Mouse (Mus musculus) thymus, postnatal 25 days (tissue): ENCODE results near the gene Me3.
"Not testable (repeated sequence)": the region's sequence is repeated elsewhere in the genome, so short reads cannot be mapped to it uniquely, and the experiment has no call there.

ENCODE experiments used
- DNase-seq: peaks from one replicate; pipeline ENCODE4 v3.0.0; 2022

The Me3 gene

GRCm38 (mm10) chr7:89667570-89667969 is 35.4 kb downstream of the Me3 start:
- DNase-seq, result no peak

DNA sequence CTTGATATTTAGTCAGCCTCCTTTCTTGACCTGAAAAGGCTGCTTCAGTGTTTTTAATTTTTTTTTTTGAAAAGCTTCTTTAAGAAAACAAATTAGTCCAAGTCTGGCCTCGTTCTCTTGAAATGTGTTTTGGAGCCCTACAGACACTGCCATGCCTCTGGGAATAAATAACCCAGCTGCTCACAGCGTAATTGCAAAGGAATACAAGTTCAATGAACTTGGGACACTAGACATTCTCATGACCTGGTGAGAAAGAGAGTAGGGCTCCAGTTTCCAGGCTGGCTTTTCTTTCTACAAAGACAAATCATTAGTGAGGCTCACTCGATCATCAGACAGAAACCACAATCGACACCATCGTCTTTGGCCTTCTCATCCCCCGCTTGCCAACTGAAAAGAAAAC is 37.3 kb downstream of the Me3 start:
- DNase-seq, result no peak

DNA sequence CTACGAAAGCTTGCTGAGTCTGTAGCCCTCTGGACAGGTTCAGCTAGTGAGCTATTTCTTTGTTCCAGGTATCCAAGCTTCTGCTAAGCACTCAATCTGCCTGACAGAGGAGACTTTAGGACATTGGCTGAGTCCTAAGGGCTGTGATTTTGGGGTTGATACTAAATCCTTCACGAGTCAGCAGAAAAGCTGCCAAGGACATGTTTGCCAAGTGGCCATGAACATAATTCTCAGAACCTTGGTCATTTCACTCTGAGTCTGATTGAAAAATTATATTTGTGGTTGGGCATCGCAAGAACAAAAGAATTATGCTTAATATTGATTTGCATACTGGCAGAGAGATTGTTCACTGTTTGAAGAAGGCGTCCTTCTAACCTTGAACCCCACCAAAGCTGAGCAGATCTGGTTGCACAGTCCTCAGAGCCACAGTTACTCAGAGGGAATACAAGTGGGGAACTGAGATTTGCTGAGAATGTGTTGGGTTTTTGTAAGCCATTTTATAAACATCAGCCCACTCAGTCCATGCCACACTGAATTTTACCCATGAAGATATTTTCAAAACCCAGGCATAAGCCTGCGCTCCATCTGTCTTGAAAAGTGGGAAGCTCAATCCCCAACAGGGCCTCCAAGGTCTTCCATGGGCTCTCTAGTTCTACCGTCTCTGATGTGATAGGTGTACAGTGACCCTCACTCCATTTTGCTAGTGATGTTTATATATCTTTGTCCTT is 39.1 kb downstream of the Me3 start:
- DNase-seq, result no peak

DNA sequence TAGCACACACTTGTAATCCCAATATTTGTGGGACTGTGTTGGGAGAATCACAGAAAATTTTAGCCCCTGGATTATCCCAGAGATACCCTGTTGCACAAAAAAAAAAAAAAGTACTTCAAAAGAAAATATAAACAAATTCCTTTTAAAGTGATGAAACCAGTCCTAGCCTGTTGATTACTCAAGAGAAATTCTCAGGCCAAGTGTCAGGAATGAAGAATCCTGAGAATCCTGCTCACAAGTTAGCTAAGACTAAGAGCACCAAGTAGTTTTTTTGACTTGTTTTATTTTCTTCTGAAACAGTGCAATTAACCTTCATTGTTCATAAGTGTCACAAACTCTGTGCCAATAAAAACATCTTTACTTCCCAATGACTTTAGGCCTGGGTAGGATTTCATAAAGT is 44.0 kb downstream of the Me3 start:
- DNase-seq, result no peak

GRCm38 (mm10) chr7:89677850-89678249 is 45.7 kb downstream of the Me3 start:
- DNase-seq, result no peak

GRCm38 (mm10) chr7:89678719-89679118 is 46.5 kb downstream of the Me3 start:
- no peak for DNase-seq

DNA sequence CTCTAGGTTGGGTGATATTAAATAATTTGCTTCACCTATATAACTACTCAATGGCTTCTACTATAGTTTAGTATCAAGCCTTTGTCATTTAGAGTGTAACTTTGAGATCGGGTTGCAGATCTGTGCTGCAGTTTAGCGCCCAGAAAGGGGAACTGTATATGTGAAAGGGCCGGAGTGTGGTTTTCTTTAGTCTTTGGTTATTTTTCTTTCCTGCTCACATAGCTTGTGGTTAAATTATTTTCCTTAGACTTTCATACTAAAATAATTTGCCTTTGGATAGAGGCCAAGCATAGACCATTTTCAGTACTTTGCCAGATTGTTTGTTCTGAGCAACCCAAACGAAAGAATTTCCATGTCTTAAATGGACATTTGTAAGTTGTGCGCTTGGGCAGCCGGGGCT is 46.9 kb downstream of the Me3 start:
- no peak for DNase-seq

DNA sequence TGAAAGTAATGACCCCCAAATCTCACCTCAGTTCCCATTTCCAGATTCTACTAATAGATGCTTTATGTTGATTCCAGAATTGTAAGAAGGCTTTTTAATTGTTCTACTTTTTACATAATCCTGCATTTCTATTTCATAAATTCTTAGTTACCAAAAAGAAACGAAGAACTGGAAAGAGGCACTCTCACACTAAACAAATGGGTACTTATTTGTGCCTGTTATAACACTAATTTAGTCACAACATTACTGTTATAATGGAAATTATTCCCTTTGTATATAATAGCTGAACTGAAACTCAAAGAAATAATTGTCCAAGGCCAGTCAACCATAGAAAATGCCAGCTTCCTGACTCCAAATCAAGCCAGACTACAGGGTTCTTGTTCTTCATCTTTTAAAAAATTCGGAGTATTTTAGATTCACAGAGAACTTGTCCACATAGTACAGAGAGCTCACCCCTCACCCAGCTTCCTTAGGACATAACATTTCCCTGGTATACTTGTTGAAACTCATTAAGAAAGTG is 47.5 kb downstream of the Me3 start:
- DNase-seq, result no peak

DNA sequence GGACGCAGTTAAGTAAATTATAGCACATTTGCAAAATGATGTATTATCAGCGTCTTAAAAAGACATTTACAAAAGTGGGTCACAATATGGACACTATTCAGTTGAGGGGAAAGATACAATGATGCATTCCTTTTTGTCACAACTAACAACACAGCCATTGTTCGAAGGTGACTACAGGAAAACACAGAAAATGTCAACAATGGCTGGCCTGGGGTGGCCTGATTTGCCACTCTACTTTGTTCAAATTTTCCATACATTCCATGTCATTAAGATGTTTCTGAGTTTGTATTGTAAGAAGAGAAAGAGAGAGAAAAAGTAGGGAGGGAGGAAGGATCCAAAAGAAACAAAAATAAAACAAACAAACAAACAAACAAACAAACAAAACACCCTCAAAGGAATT is 48.7 kb downstream of the Me3 start:
- DNase-seq, result no peak

DNA sequence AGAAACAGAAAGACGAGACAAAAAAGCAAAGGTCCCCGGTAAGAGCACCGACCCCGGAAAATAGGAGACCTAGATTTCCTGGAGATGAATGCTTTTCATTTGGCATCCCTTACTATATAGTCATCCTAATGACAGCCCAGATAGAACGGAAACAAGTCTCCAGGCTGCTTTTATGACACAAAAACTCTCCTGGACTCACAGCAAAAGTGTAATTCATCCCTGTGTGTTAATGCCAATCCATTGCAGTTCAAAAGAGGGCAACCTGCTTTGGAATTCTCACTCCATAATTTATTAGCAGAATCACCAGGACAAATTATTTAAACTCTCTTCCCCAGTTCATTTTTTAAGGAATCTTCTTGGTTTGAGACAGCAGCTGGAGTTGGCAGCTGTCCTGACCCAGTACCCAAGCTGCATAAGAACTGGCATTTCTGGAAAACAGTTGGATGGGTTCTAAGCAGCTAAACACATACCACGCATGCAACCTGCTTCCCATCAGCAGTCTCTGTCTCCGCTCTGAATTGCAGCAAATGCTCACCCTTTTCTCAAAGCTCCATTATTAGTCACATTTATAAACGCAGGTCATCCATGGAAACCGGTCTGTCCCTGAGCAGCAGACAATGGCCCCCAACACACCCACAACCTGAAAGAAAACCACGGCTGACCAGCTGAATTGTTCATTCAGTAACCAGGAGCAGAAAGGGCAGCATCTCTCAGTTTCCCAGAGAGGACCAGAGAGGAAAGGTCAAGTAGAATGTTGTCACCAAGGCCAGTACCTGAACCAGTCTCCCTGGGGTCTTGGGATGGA is 49.7 kb downstream of the Me3 start:
- DNase-seq, result no peak

DNA sequence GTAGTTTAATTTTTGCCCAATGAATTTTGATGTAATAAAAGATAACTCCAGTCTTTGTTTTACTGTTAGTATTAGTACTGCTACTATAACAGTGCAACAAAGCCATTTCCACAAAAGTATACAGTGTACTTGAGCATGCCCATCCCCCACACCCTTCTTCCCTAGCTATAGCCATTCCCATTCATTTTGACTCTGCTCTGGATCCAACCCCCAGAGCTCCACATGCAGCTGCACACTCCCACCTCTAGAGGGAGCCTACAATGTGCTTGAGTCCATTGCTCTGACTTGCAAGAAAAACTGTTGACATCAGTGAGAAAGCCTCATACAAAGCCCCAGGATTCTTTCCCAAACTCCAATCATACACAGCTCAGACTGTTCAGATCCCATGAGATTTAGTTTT is 66.0 kb downstream of the Me3 start:
- no peak for DNase-seq

GRCm38 (mm10) chr7:89699668-89700350 is 67.6 kb downstream of the Me3 start:
- DNase-seq, result no peak

GRCm38 (mm10) chr7:89700511-89700910 is 68.3 kb downstream of the Me3 start:
- DNase-seq, result no peak

DNA sequence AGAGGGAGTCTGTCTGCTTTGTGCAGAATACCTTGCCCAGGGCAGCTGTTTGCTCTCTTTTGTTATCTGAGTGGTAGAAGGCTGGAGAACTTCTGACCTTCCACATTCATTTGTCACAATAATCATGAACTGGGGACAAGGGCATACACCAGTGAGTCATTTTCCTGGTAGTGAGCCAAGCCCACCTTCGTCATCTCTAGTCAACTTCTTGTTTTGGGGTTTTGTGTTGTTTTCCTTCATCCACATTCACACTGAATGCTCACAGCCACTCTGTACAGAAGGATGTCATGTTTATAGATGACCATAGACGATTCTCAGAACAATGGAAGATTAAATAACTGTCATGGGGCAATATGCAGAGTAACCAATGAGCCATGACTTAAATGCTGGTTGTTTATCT is 78.6 kb downstream of the Me3 start:
- no peak for DNase-seq

DNA sequence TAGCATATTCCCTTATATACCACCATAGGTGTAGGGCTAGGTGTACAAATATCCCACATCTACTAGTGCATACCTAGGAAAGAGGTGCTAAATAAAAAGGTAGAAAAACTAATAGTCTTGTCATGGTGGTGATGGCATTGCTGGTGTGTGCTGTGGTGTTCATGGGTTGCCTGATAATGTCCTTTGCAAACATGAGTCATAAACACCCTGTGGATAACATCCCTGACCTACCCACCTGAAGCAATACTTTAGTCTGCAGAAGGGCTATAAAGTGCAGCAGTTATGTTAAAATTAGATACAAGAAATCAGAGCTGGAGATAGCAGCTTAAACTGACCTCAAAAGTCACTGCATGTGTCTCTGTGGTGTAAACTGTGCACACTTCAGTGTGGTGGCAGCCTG is 80.9 kb downstream of the Me3 start:
- no peak for DNase-seq

DNA sequence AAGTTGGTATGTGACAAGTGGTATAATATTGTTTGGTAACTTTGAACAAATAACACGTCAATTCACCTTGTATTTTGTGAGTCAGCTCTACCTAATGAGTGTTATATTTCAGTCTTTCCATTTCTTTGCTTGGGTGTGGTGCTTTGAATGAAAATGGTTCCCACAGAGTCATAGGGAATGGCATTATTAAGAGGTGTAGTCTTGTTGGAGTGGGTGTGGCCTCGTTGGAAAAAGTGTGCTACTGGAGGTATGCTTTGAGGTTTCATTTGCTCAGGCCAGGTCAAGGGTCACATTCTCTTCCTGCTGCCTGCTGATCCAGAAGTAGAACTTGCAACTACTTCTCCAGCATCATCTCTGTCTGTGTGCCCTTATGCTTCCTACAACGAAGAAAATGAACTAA is 84.0 kb downstream of the Me3 start:
- no peak for DNase-seq

DNA sequence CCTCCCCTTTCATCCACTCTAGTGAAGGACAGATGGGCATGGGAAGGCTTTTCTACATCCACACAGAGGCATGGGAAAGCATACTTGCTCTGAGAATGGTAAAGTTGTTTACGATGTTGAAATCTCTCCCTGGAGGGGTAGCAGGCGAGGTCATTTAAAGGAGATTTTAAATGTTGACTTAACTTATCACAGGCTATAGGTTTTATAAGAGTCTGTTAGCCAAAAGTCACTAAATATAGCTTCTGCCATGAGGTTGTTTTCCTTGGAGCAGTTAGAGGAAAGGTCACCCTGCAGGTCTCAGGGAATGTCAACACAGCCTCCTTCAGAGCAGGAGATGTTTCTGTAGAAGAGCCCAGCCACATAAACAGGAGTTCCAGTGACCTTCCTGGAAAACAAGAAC is 85.3 kb downstream of the Me3 start:
- no peak for DNase-seq

DNA sequence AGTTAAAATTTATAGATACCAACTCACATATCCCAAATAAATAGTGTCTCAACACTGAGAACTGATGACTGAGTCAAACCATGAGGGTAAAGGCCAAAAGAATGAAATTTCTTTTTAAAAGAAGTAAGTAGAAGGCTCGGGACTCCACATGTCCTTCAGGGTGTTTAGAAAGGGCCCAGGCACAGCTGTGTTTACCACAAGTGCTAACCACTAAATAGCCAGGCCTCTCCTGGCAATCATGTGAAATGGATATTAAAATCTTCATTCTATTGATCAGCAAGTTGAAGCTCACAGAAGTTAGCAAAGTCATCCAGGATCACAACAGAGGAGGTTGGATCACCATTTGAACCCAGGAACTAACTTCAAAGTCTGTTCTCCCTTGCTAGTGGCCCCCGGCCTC is 86.1 kb downstream of the Me3 start:
- DNase-seq, result no peak

GRCm38 (mm10) chr7:89720256-89720655 is 88.1 kb downstream of the Me3 start:
- no peak for DNase-seq

DNA sequence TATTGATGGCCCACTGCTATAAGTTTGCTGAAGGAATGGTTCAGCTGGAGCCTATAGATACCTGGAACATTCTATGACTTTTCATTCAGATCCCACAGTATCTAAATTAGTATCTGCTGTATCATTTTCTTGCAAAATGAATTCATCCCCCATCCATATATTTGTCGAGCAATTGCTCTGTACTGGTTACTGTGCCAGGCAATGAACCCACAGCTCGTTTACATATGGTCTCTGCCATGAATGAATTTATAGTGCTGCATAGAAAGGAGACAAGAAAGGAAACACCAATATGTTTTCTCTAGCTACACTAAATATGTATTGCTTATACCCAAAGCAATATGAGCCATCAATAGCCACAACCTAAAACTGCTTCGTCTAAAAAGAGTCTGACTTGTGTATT is 94.5 kb downstream of the Me3 start:
- no peak for DNase-seq

DNA sequence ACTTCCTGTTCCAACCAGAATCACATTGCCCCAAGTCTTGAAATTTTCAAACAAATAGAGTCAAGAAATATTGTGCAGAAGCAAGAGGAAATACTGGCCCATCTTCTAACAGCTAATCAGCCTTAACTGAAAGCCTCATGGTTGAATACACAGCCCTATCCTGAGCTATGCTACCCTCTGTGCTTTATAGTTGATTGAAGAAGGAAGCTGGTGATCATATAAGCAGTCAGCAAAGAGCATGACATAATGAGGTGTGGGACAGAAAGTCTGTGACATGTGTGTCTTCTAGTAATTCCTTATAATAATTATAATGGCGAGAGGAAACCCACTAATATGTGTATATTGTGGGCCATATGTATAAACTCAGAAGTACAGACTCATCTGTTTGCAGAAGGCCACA is 95.4 kb downstream of the Me3 start:
- no peak for DNase-seq

DNA sequence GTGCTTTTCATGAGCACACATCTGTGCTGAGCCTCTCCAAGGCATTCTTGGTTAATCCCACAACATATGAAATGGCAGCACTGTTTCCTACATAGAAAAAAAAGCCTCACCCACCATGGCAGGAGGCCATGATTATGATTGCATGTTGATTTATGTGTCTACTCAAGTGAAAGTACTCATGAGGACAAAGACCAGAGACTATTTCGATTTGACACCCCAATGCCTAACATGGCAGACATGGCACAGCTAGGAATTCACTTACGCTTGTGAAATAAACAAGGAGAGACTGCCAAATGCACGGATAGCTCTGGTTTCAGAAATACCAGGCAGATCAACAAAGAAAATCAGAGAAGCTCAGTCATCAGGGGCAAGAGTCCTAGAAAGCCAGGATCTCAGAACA is 96.2 kb downstream of the Me3 start:
- no peak for DNase-seq

DNA sequence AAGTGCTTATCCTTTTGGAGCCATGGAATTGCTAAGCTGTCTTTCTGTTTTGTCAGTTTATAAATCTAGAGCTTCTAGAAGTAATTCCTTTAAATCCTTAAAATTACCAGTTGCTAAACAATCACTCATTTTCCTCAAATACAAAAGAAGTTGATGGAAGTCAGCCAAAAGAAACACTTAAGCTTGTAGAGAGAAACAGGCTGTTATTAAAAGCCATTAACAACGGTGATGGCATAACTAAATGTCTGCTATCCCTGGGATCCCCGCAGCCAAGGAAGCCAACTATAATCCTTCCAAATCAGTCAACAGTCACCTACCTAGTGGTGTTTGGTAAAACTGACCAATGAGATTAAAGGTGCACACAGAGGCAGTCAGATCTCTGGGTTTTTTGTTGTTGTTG is 98.3 kb downstream of the Me3 start:
- DNase-seq, result no peak

- DNase-seq, result not testable (repeated sequence)
Measured at GRCm38 (mm10) chr7:89731115-89731514, 98.9 kb downstream of the Me3 start.
